Mouse (Mus musculus): ENCODE results near the gene Wtap.
"Not testable (repeated sequence)": the region's sequence is repeated elsewhere in the genome, so short reads cannot be mapped to it uniquely, and the experiment has no call there.

The Wtap gene

GRCm38 (mm10) chr17:12994069-12994468, at the start of gene Wtap:
TSS of gene Wtap (minus strand) at chr17:12994169.
- no peak for DNase-seq

GRCm38 (mm10) chr17:13036627-13037192, 42.7 kb upstream of the Wtap start:
- DNase-seq = not testable (repeated sequence)

GRCm38 (mm10) chr17:13013316-13013715, 19.3 kb upstream of the Wtap start:
- DNase-seq = no peak

- DNase-seq = peak; percentile 28
These were observed 15.9 kb upstream of the Wtap start for GRCm38 (mm10) chr17:13009887-13010286.

- peak; percentile 33 for DNase-seq
These were observed 14.6 kb upstream of the Wtap start for GRCm38 (mm10) chr17:13008528-13008927.

GRCm38 (mm10) chr17:13007730-13008425, 13.9 kb upstream of the Wtap start:
- peak; percentile 98 for DNase-seq

GRCm38 (mm10) chr17:13006984-13007383, 13.0 kb upstream of the Wtap start:
- DNase-seq = no peak

- not testable (repeated sequence) for DNase-seq
These were observed 12.6 kb upstream of the Wtap start, which contains the start of gene Sod2 for GRCm38 (mm10) chr17:13006546-13006945. TSS of gene Sod2 (plus strand) at chr17:13006846.

- DNase-seq = not testable (repeated sequence)
These were observed 10.5 kb upstream of the Wtap start for GRCm38 (mm10) chr17:13004436-13004835.

GRCm38 (mm10) chr17:13002243-13002642, 8.3 kb upstream of the Wtap start:
- not testable (repeated sequence) for DNase-seq

- no peak for DNase-seq
These were observed 5.1 kb upstream of the Wtap start for GRCm38 (mm10) chr17:12999069-12999468.

- DNase-seq = no peak
These were observed 3.9 kb upstream of the Wtap start for GRCm38 (mm10) chr17:12997890-12998289.

GRCm38 (mm10) chr17:12996345-12996744, 2.4 kb upstream of the Wtap start:
- DNase-seq = peak; percentile 77

GRCm38 (mm10) chr17:12992470-12992991, 1.4 kb downstream of the Wtap start:
- DNase-seq = peak; percentile 92

GRCm38 (mm10) chr17:12991635-12992358, 2.2 kb downstream of the Wtap start:
- peak; percentile 92 for DNase-seq

- peak; percentile 64 for DNase-seq
These were observed 2.8 kb downstream of the Wtap start for GRCm38 (mm10) chr17:12991194-12991634.

GRCm38 (mm10) chr17:12990567-12991145, 3.3 kb downstream of the Wtap start:
- DNase-seq = no peak

GRCm38 (mm10) chr17:12988096-12988495, 5.9 kb downstream of the Wtap start:
- DNase-seq = peak; percentile 44

GRCm38 (mm10) chr17:12983988-12984387, 10.0 kb downstream of the Wtap start:
- DNase-seq = no peak

GRCm38 (mm10) chr17:12978546-12978945, 15.4 kb downstream of the Wtap start:
- no peak for DNase-seq

GRCm38 (mm10) chr17:12973851-12974250, 20.1 kb downstream of the Wtap start:
- DNase-seq = no peak

GRCm38 (mm10) chr17:12967173-12967572, 26.8 kb downstream of the Wtap start:
- DNase-seq = no peak

GRCm38 (mm10) chr17:12963476-12963875, 30.5 kb downstream of the Wtap start:
- no peak for DNase-seq

Measured in thymus, postnatal 4 days (tissue).